In the genomic region with DNA sequence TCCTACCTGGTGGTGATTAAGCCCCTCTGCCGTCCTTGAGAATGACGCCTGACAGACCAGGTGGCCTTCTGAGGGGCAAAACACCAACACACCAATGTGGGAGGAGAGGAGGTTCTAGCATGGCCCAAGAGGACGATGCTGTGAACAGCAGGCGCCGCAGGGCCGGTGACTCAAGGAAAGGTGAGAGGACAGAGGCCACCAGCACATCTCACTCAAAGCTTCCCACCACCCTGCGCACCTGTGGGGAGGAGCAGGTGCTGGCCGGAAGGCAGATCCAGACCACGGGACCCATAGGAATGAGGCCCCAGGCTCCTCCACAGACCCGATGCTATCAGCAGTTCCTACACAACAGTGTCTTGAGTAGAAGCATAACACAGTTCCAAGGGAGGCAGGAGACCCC, we compare ENCODE assay signal across 10 mouse cellular contexts. TPM values are rescaled to one million over a fixed set of nuclear protein-coding genes. Genes with fewer than 3 reads are reported as not detected.
DNase-seq lines count a peak whose midpoint lies in the region; ATAC-seq and TF ChIP-seq lines count a peak whose summit lies in the region.
"Had no signal": no experiment of that assay in that cellular context is flagged by ENCODE, and none has a peak within 500 bp of the region (broad histone marks: within the 10 kb centered on the region; RNA-seq: fewer than 3 reads in every experiment).

No protein-coding gene starts in this region.

- H3K27me3 ChIP-seq in cerebellum, adult 2 months (ENCODE audit: control insufficient read depth, insufficient read depth, low read length) = no peaks in the 10 kb centered on the region
- no peaks in the 10 kb centered on the region for H3K27me3 ChIP-seq in neural tube, embryonic 11.5 days (ENCODE audit: control insufficient read depth, insufficient read depth, low read length)
- no peaks in the 10 kb centered on the region for H3K27me3 ChIP-seq in intestine, embryonic 16.5 days (replicated peaks; ENCODE audit: control insufficient read depth, insufficient read depth, low read length)
- peaks cover 14% of the 10 kb centered on the region for H3K27me3 ChIP-seq in thymus, adult 2 months (ENCODE audit: control insufficient read depth, insufficient read depth, low read length)

- DNase-seq in cerebellum, adult 2 months = peak in 1 of 2 experiments; percentile 54
- no peak for DNase-seq in cerebellum, adult 18-20 months
- no peak for DNase-seq in neural tube, embryonic 11.5 days (ENCODE audit: low spot score)
- DNase-seq in neural tube, embryonic 10.5 days (ENCODE audit: extremely low spot score, low spot score) = no peak
- no peak for DNase-seq in left cerebral cortex, adult 11 months (ENCODE audit: low spot score)
- no peak for DNase-seq in thymus, adult 2 months
- DNase-seq: thymus, postnatal 36 days had no signal

- peak overlapping the region; percentile 84 for H3K4me2 ChIP-seq in neural tube, embryonic 11.5 days (ENCODE audit: low read depth)
- peak overlapping the region; percentile 98 for H3K4me2 ChIP-seq in intestine, embryonic 16.5 days (ENCODE audit: low read depth, low read length)

- H3K27ac ChIP-seq in cerebellum, adult 2 months (ENCODE audit: insufficient read depth, low read length) = peak overlapping the region; percentile 96
- H3K27ac ChIP-seq in neural tube, embryonic 11.5 days (ENCODE audit: low read depth, low read length) = no peak overlapping the region
- H3K27ac ChIP-seq in intestine, embryonic 16.5 days (ENCODE audit: low read length) = no peak overlapping the region
- H3K27ac ChIP-seq in thymus, adult 2 months (ENCODE audit: control insufficient read depth, insufficient read depth, low read length) = no peak overlapping the region
- H3K27ac ChIP-seq: liver, embryonic 15.5 days had no signal

- peaks cover 23% of the 10 kb centered on the region for H3K4me1 ChIP-seq in cerebellum, adult 2 months (ENCODE audit: control insufficient read depth, insufficient read depth, low read length)
- peaks cover 19% of the 10 kb centered on the region for H3K4me1 ChIP-seq in neural tube, embryonic 11.5 days (ENCODE audit: control insufficient read depth, insufficient read depth, low read length)
- H3K4me1 ChIP-seq in intestine, embryonic 16.5 days (ENCODE audit: control insufficient read depth, insufficient read depth, low read length) = peaks cover 20% of the 10 kb centered on the region
- H3K4me1 ChIP-seq in thymus, adult 2 months (replicated peaks; ENCODE audit: control insufficient read depth, insufficient read depth, low read length) = peaks cover 5% of the 10 kb centered on the region; the same call in 1 of the 2 replicates

- ATAC-seq in neural tube, embryonic 11.5 days (ENCODE audit: insufficient read depth, low FRiP score, low TSS enrichment) = no peak
- no peak for ATAC-seq in intestine, embryonic 16.5 days
- ATAC-seq in neutrophil, adult 5-6 weeks (ENCODE audit: extremely low read depth, insufficient number of reproducible peaks, low FRiP score, poor library complexity, severe bottlenecking) = 0 out of 2 replicates have a peak, but pooled peaks have one; percentile 16

- 10% methylated on average over 10 of the region's 10 CpGs for WGBS in cerebellum, adult 2 months
- WGBS in neural tube, embryonic 11.5 days = 42% methylated on average over 10 of the region's 10 CpGs
- 34% methylated on average over 10 of the region's 10 CpGs for WGBS in intestine, embryonic 16.5 days
- 63% methylated on average over 10 of the region's 10 CpGs for WGBS in thymus, adult 2 months

- H3K36me3 ChIP-seq in neural tube, embryonic 11.5 days (ENCODE audit: control insufficient read depth, insufficient read depth, low read length) = no peaks in the 10 kb centered on the region
- no peaks in the 10 kb centered on the region for H3K36me3 ChIP-seq in intestine, embryonic 16.5 days (ENCODE audit: control insufficient read depth, insufficient read depth, low read length)
- no peaks in the 10 kb centered on the region for H3K36me3 ChIP-seq in thymus, adult 2 months (ENCODE audit: control insufficient read depth, insufficient read depth, low read length)
- H3K36me3 ChIP-seq: liver, embryonic 15.5 days had no signal

- no peak for TF ChIP-seq CTCF in cerebellum, adult 2 months (IDR thresholded peaks at IDR 0.05; ENCODE audit: borderline replicate concordance, insufficient read depth, low read depth, low read length)
- no peak for TF ChIP-seq CTCF in thymus, adult 2 months (IDR thresholded peaks at IDR 0.05; ENCODE audit: borderline replicate concordance, control insufficient read depth, extremely low read depth, insufficient read depth, low read length, poor library complexity)

- H3K9me3 ChIP-seq in neural tube, embryonic 11.5 days (ENCODE audit: control insufficient read depth, low read length) = no peaks in the 10 kb centered on the region
- no peaks in the 10 kb centered on the region for H3K9me3 ChIP-seq in intestine, embryonic 16.5 days (ENCODE audit: control insufficient read depth, low read length)
- H3K9me3 ChIP-seq: liver, embryonic 15.5 days had no signal

- H3K4me3 ChIP-seq in cerebellum, adult 2 months (replicated peaks; ENCODE audit: insufficient read depth, low read depth, low read length) = peak overlapping the region; percentile 94
- peak overlapping the region; percentile 89 for H3K4me3 ChIP-seq in neural tube, embryonic 11.5 days (ENCODE audit: low read depth, low read length)
- H3K4me3 ChIP-seq in intestine, embryonic 16.5 days (ENCODE audit: low read length) = peak overlapping the region; percentile 69; the same call in 1 of the 2 replicates
- no peak overlapping the region for H3K4me3 ChIP-seq in thymus, adult 2 months (ENCODE audit: control insufficient read depth, insufficient read depth, low read length)

- peak overlapping the region; percentile 96 for H3K9ac ChIP-seq in neural tube, embryonic 11.5 days (ENCODE audit: low read length)
- H3K9ac ChIP-seq in intestine, embryonic 16.5 days (ENCODE audit: low read depth, low read length) = no peak overlapping the region; the same call in 1 of the 2 replicates
- H3K9ac ChIP-seq: liver, embryonic 15.5 days had no signal

- no peak for TF ChIP-seq POLR2A in cerebellum, adult 2 months (IDR thresholded peaks at IDR 0.05; ENCODE audit: borderline replicate concordance, insufficient read depth, low read length)
- no peak for TF ChIP-seq POLR2A in thymus, adult 2 months (IDR thresholded peaks at IDR 0.05; ENCODE audit: control insufficient read depth, extremely low read depth, insufficient read depth, low read length, poor library complexity)

RNA-seq across cellular contexts. Expression of gene Nkain1, which starts 1.4 kb away (rescaled TPM):
- polyA plus RNA-seq in cerebellum, adult 2 months (2012; rRNA removed) = 109 and 114 TPM in 2 replicates
- 19.1 and 21.0 TPM in 2 replicates for polyA plus RNA-seq in neural tube, embryonic 11.5 days (2014; fragmentation: Nextera tagmentation; extraction: Ambion mirVana)
- 0.15 TPM in 1 of 2 replicates, not detected in the other for polyA plus RNA-seq in intestine, embryonic 16.5 days (2015; fragmentation: Nextera tagmentation; extraction: Ambion mirVana)
- not detected in 2 replicates for total RNA-seq in neutrophil, adult 5-6 weeks (2017)
- polyA plus RNA-seq in thymus, adult 2 months (2012; rRNA removed) = 2.4 and 2.9 TPM in 2 replicates
- polyA plus RNA-seq: liver, embryonic 15.5 days had no signal
